Mouse (Mus musculus) testis, adult 2 months (tissue): ENCODE results near the gene Sypl2.

Experiments used
- CTCF ChIP-seq: fragments of 200-500 bp; IDR thresholded peaks from 2 replicates; pipeline ENCODE4 v1.5.1; 2012; ENCODE audit warnings: low read depth, mild to moderate bottlenecking, inconsistent platforms, low read length, moderate library complexity; ENCODE audit not compliant: control insufficient read depth, insufficient read depth, insufficient replicate concordance
- POLR2A ChIP-seq: fragments of 200-500 bp; IDR thresholded peaks from 2 replicates; pipeline ENCODE4 v1.6.1; 2012; ENCODE audit warnings: low read depth, mild to moderate bottlenecking, inconsistent platforms, low read length, moderate library complexity; ENCODE audit not compliant: control insufficient read depth

DNA sequence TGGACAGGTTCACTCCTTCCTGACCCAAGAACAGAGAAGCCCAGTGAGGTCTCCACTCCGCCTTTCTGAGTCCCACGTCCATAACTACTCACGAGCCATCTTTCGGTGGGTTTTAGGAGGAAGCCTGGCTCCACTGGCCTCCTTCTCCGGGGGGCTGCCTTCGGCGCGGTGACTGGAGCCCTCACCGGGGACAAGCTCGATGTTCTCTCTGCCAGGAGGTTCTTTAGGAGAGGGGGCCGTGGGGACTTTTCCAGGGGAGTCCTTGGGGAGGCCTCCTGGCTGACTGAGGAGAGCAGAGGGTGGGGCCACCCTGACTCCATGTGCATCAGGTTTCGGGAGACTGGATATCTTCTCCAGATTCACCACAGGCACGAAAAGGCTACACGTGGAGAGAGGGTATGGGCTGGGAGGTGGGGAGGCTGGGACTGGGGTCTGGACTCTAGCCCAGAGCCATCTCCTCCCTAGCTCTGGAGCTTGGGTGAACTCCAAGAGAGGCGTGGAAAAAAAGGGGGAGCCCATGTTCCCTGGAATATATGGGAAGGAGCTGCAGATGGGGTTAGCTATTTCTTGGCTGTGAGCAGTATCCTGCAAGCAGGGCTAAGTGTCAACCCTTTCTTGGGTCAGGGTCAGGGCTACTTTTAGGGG is 19.6 kb downstream of the Sypl2 start:
- TF ChIP-seq POLR2A = no peak
- TF ChIP-seq CTCF = no peak
